Mouse (Mus musculus): ENCODE results near the gene Rapgef1.
"Not testable (repeated sequence)": the region's sequence is repeated elsewhere in the genome, so short reads cannot be mapped to it uniquely, and the experiment has no call there.

The Rapgef1 gene

GRCm38 (mm10) chr2:29623247-29624090, 3.9 kb downstream of the Rapgef1 start:
- no peak for DNase-seq (ENCODE audit: low read depth, low spot score)

GRCm38 (mm10) chr2:29624091-29624608, 4.6 kb downstream of the Rapgef1 start:
- no peak for DNase-seq (ENCODE audit: low read depth, low spot score)

- DNase-seq (ENCODE audit: low read depth, low spot score): no peak
These were observed 5.2 kb downstream of the Rapgef1 start for GRCm38 (mm10) chr2:29624739-29625138.

GRCm38 (mm10) chr2:29625573-29626200, 6.2 kb downstream of the Rapgef1 start:
- no peak for DNase-seq (ENCODE audit: low read depth, low spot score)

GRCm38 (mm10) chr2:29627337-29627736, 7.8 kb downstream of the Rapgef1 start:
- DNase-seq (ENCODE audit: low read depth, low spot score): no peak

GRCm38 (mm10) chr2:29628186-29628585, 8.7 kb downstream of the Rapgef1 start:
- no peak for DNase-seq (ENCODE audit: low read depth, low spot score)

- no peak for DNase-seq (ENCODE audit: low read depth, low spot score)
These were observed 9.3 kb downstream of the Rapgef1 start for GRCm38 (mm10) chr2:29628763-29629181.

GRCm38 (mm10) chr2:29629311-29629710, 9.8 kb downstream of the Rapgef1 start:
- DNase-seq (ENCODE audit: low read depth, low spot score): no peak

- DNase-seq (ENCODE audit: low read depth, low spot score): no peak
These were observed 10.7 kb downstream of the Rapgef1 start for GRCm38 (mm10) chr2:29630141-29630771.

GRCm38 (mm10) chr2:29631020-29631419, 11.5 kb downstream of the Rapgef1 start:
- no peak for DNase-seq (ENCODE audit: low read depth, low spot score)

- not testable (repeated sequence) for DNase-seq (ENCODE audit: low read depth, low spot score)
These were observed 12.1 kb downstream of the Rapgef1 start for GRCm38 (mm10) chr2:29631564-29632167.

- no peak for DNase-seq (ENCODE audit: low read depth, low spot score)
These were observed 12.7 kb downstream of the Rapgef1 start for GRCm38 (mm10) chr2:29632168-29632662.

- no peak for DNase-seq (ENCODE audit: low read depth, low spot score)
These were observed 13.6 kb downstream of the Rapgef1 start for GRCm38 (mm10) chr2:29633101-29633554.

- no peak for DNase-seq (ENCODE audit: low read depth, low spot score)
These were observed 14.3 kb downstream of the Rapgef1 start for GRCm38 (mm10) chr2:29633782-29634181.

- no peak for DNase-seq (ENCODE audit: low read depth, low spot score)
These were observed 15.0 kb downstream of the Rapgef1 start for GRCm38 (mm10) chr2:29634541-29634940.

- DNase-seq (ENCODE audit: low read depth, low spot score): no peak
These were observed 16.5 kb downstream of the Rapgef1 start for GRCm38 (mm10) chr2:29635966-29636507.

- no peak for DNase-seq (ENCODE audit: low read depth, low spot score)
These were observed 18.0 kb downstream of the Rapgef1 start for GRCm38 (mm10) chr2:29637528-29637927.

GRCm38 (mm10) chr2:29639377-29639776, 19.9 kb downstream of the Rapgef1 start:
- DNase-seq (ENCODE audit: low read depth, low spot score): no peak

GRCm38 (mm10) chr2:29639953-29640743, 20.6 kb downstream of the Rapgef1 start:
- no peak for DNase-seq (ENCODE audit: low read depth, low spot score)

GRCm38 (mm10) chr2:29641707-29642106, 22.2 kb downstream of the Rapgef1 start:
- no peak for DNase-seq (ENCODE audit: low read depth, low spot score)
